Mouse (Mus musculus) intestine, embryonic 16.5 days (tissue): ENCODE results near the gene Prr36. TPM values are rescaled to one million over a fixed set of nuclear protein-coding genes. Genes with fewer than 3 reads are reported as not detected.

Source experiments
- ATAC-seq: fragments of 200-750 bp; cut with Nextera tagmentation; 2 replicates; pipeline ENCODE4 v1.8.0; 2017; ENCODE audit warnings: moderate TSS enrichment, moderate library complexity
- H3K27ac ChIP-seq: fragments of 300-500 bp; sonication (generic); 2 replicates; pipeline ENCODE4 v1.5.1; 2014; ENCODE audit warnings: mild to moderate bottlenecking, low read length
- H3K27me3 ChIP-seq: fragments of 300-500 bp; sonication (generic); replicated peaks from 2 replicates; pipeline ENCODE4 v1.6.1; 2014; ENCODE audit warnings: low read length, control low read depth, mixed read lengths; ENCODE audit not compliant: control insufficient read depth, insufficient read depth
- H3K36me3 ChIP-seq: fragments of 300-500 bp; sonication (generic); 2 replicates; pipeline ENCODE4 v1.6.1; 2014; ENCODE audit warnings: low read length, control low read depth; ENCODE audit not compliant: control insufficient read depth, insufficient read depth
- H3K4me1 ChIP-seq: fragments of 300-500 bp; sonication (generic); 2 replicates; pipeline ENCODE4 v1.6.1; 2014; ENCODE audit warnings: low read length, control low read depth, mixed read lengths; ENCODE audit not compliant: control insufficient read depth, insufficient read depth
- H3K4me2 ChIP-seq: fragments of 300-500 bp; sonication (generic); 2 replicates; pipeline ENCODE4 v1.6.1; 2014; ENCODE audit warnings: low read depth, low read length, control low read depth
- H3K4me3 ChIP-seq: fragments of 300-500 bp; sonication (generic); 2 replicates; pipeline ENCODE4 v1.5.1; 2014; ENCODE audit warnings: mild to moderate bottlenecking, low read length
- H3K9ac ChIP-seq: fragments of 300-500 bp; sonication (generic); 2 replicates; pipeline ENCODE4 v1.6.1; 2014; ENCODE audit warnings: low read depth, low read length
- H3K9me3 ChIP-seq: fragments of 300-500 bp; sonication (generic); 2 replicates; pipeline ENCODE4 v1.6.1; 2016; ENCODE audit warnings: low read length, control low read depth; ENCODE audit not compliant: control insufficient read depth
- WGBS: fragments of 180-500 bp; shearing (Covaris S2); extraction: QIAGEN DNeasy Blood & Tissue Kit; methylation state at CpG from one replicate; pipeline ENCODE4 v1.1.7; 2014; 5-methylcytosine and 5-hydroxymethylcytosine counted together
- polyA plus RNA-seq: library from polyadenylated mRNA; unstranded; fragments of >200 nt; fragmentation: Nextera tagmentation; extraction: Ambion mirVana; gene quantifications from 2 replicates; pipeline ENCODE4 v1.2.1, GENCODE M21; 2015

Gene Prr36
- polyA plus RNA-seq, 1 experiment from 2014 or later: 3.2 TPM

DNA sequence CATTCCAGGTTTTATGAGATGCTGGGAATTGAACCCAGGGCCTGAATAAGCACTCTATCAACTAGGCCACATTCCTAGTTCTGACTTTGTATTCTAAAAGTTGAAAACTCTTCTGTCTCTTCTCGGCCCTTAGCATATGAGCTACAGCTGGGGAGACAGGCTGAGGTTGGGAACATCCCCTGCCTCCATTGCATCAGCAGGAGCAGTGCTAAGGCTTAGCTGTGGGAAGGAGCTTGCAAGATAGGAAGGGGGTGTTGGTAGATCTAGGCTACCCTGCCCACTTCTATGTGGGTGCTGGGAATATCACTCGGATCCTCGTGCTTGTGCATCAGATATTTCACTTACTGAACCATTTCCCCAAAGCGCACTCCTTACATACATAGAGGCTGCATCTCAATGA is 10.7 kb upstream of the Prr36 start:
- Histone ChIP-seq H3K9me3 (no peaks in the 10 kb centered on the region), H3K4me1 (peaks cover 16% of the 10 kb centered on the region; the same call in 1 of the 2 replicates), H3K9ac (no peak overlapping the region), H3K4me2 (no peak overlapping the region), H3K27me3 (no peaks in the 10 kb centered on the region), H3K4me3 (no peak overlapping the region), H3K36me3 (no peaks in the 10 kb centered on the region), H3K27ac (no peak overlapping the region)
- no peak for ATAC-seq
- WGBS: 90% methylated on average over 4 of the region's 4 CpGs

DNA sequence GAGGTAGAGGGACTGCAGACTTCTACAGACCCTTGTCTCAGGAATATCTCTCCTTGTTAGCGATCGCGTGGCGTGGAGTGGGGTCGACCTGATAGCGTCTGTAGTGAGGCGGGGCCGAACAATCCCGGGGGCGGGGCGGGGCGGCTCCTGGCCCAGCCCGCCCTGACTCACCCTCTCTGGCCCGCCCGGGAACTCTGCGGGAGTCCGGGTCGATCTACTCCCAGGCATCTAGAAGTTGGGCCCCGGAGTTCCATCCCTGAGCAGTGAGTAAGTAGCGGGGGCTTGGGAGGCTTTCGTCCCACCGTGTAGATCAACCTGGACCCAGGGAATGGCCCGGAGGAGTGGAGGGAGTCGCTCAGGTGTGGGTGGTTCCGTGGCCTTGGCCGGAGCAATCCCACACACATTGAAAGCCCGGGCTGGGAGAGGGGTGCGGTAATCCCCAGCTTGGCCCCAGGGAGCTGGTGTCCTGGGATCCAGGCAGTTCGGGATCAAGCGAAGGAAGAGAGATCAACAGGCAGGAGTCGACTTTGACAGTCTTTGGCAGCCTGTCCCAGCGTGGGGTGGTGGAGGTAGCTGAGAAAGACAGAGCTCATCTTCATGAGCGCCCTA is 9.6 kb upstream of the Prr36 start, which contains the start of gene Lrrc8e:
Lrrc8e (plus strand) TSS at position 89 of the 609 bp plus-strand sequence.
- Histone ChIP-seq H3K36me3 (no peaks in the 10 kb centered on the region), H3K27me3 (no peaks in the 10 kb centered on the region), H3K9ac (peak within 1 kb of the TSS; percentile 59), H3K4me1 (peaks cover 16% of the 10 kb centered on the region; the same call in 1 of the 2 replicates), H3K27ac (no peak within 1 kb of the TSS), H3K4me3 (peak within 1 kb of the TSS; percentile 48), H3K9me3 (no peaks in the 10 kb centered on the region), H3K4me2 (peak within 1 kb of the TSS; percentile 63)
- 6% methylated on average over 33 of the region's 33 CpGs for WGBS
- peak; percentile 79 for ATAC-seq

DNA sequence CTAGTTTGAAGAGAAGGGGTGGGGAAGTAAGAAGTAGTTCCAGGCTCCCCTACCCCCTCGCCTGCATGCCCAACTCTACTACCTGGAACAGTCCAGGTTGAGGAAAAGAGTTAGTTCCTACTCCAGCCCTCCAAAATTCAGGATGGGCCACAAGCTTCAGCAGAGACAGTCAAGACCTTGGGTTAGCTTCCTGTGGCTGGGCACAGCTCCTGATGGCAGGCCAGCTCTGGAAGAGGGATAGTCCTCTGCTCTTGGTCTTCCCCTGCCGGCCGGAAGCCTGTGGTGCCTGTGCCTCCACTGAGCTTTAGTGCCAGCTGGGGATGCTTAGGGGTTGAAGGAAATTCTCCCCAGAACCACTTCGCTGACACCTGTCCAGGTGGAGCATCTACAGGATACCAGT is 9.1 kb upstream of the Prr36 start:
- WGBS: 30% methylated on average over 4 of the region's 4 CpGs
- Histone ChIP-seq H3K4me1 (peaks cover 16% of the 10 kb centered on the region; the same call in 1 of the 2 replicates), H3K36me3 (no peaks in the 10 kb centered on the region), H3K4me3 (peak overlapping the region; percentile 48), H3K9me3 (no peaks in the 10 kb centered on the region), H3K27me3 (no peaks in the 10 kb centered on the region), H3K4me2 (peak overlapping the region; percentile 63), H3K27ac (no peak overlapping the region), H3K9ac (peak overlapping the region; percentile 59; the same call in 1 of the 2 replicates)
- peak; percentile 29 for ATAC-seq

DNA sequence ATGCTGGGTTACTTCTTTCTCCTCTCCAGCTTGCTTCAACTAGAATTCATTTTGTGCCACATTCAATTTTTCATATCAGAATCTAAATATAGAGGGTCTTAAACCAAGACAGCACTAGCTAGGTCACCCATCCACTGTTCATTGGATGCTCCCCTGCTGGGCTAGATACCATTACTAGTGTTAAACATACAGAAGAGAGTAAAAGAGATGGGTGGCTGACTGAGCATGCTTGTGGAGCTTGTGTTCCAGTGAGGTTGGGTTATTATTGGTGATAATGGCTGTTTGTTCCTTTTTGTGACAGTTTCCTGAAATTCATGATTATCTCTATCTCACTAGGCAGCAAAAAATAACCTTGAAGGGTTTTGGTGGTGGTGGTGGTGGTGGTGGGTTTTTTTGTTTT is 4.8 kb upstream of the Prr36 start:
- no peak overlapping the region for H3K9ac ChIP-seq
- no peaks in the 10 kb centered on the region for H3K36me3 ChIP-seq
- H3K27ac ChIP-seq: no peak overlapping the region
- H3K4me2 ChIP-seq: no peak overlapping the region
- H3K4me3 ChIP-seq: no peak overlapping the region
- peaks cover 10% of the 10 kb centered on the region; the same call in 1 of the 2 replicates for H3K4me1 ChIP-seq
- ATAC-seq: no peak
- H3K9me3 ChIP-seq: no peaks in the 10 kb centered on the region; the same call in 1 of the 2 replicates
- H3K27me3 ChIP-seq: 0 out of 2 replicates have a peak, but pooled peaks cover 6% of the 10 kb centered on the region

DNA sequence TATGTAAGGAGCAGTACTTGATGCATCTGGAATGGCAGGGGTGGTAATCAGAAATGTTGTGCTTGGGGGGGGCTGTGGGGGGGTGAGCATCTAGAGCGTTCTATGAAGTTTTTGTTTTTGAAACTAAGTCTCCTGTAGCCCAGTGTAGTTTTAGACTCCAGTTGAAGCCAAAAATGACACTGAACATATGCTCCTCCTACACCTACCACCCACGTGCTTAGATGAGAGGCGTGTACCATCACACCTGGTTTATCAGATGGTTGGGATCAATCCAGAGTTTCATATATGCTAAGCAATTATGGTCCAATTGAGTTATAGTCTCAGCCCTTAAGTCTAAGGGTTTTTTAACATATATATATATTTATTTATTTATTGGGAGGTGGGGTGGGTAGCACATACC is 2.4 kb upstream of the Prr36 start:
- peaks cover 19% of the 10 kb centered on the region for H3K4me1 ChIP-seq
- no peaks in the 10 kb centered on the region for H3K36me3 ChIP-seq
- peaks cover 11% of the 10 kb centered on the region; the same call in 1 of the 2 replicates for H3K27me3 ChIP-seq
- H3K4me3 ChIP-seq: no peak overlapping the region
- no peak overlapping the region for H3K4me2 ChIP-seq
- H3K27ac ChIP-seq: no peak overlapping the region
- no peak overlapping the region for H3K9ac ChIP-seq
- ATAC-seq: no peak
- no peaks in the 10 kb centered on the region; the same call in 1 of the 2 replicates for H3K9me3 ChIP-seq
- 88% methylated on average over 3 of the region's 3 CpGs for WGBS

DNA sequence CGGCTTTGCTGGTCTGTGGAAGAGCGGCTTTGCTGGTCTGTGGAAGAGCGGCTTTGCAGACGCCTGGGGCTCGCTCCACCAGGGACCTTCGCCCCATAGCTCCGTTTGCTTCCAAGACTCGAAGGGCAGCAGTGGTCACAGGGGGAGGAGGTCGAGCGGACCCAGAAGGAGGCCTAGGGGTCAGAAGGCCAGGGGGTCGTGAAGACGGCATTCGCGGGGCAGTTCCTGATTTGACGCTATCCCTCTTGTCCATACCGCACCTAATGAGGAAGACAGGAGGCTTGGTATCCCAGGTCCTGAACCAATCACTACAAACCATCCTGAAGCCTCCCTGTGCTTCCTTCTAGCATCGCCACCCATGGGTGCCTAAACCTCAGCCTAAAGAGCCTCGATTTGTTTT is 963 bp downstream of the Prr36 start:
- peak overlapping the region; percentile 71 for H3K9ac ChIP-seq
- ATAC-seq: no peak
- WGBS: 9% methylated on average over 18 of the region's 18 CpGs

DNA sequence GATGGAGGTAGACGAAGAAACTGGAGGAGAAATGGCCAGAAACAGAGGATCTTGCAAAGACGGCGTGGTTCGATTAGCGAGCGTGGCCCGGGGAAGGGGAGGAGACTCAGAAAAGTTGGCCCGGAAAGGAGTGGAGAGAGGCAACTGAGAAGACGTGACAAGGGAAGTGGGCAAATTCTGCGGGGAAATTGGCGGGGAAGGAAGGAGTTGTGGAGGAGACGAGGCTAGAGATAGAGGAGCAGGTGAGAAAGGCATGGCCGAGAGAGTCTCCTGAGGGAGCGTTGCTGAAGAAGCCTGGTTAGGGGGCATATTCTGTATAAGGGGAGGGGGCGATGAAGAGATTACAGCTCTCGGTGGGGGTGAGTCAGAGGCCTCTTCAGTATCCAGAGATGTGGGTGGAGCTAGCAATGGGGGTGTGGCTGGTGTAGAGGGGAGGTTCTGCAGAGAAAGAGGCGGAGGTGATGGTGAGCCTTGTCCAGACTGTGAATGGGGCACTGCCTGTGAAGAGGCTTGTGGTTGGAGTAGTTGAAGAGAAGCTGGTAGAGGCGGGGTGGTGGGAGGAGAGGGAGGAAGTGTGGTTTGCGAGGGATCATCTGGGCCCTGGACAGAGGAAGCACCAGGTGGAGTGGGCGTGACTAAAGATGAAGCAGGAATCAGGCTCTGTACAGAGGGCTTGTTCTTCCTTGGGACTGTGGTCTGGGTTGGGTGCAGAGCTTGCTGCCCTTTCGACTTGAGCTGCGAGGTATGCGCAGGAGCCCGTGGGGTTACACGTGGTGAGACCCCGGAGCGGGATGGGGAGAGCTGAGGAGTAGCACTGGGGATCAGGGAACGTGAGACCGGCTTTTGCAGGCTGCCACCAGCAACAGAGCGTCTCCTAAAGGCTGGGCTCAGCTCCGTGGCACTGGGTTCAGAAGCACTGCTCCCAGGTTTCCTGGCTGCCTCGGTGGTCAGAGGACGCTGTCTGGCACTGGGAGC is 3.0 kb downstream of the Prr36 start:
- Histone ChIP-seq H3K4me1 (peaks cover 42% of the 10 kb centered on the region), H3K4me3 (peak overlapping the region; percentile 58), H3K9ac (peak overlapping the region; percentile 72), H3K36me3 (no peaks in the 10 kb centered on the region), H3K27ac (peak overlapping the region; percentile 83), H3K9me3 (peaks cover 2% of the 10 kb centered on the region; the same call in 1 of the 2 replicates), H3K27me3 (peaks cover 11% of the 10 kb centered on the region; the same call in 1 of the 2 replicates), H3K4me2 (peak overlapping the region; percentile 98)
- peak; percentile 81 for ATAC-seq
- 8% methylated on average over 33 of the region's 33 CpGs for WGBS

More for the DNA sequence above, 963 bp downstream of the Prr36 start:
- Histone ChIP-seq H3K4me3 (peak overlapping the region; percentile 57), H3K4me2 (peak overlapping the region; percentile 96), H3K27ac (no peak overlapping the region), H3K36me3 (no peaks in the 10 kb centered on the region), H3K27me3 (peaks cover 11% of the 10 kb centered on the region; the same call in 1 of the 2 replicates), H3K4me1 (peaks cover 36% of the 10 kb centered on the region), H3K9me3 (no peaks in the 10 kb centered on the region; the same call in 1 of the 2 replicates)

DNA sequence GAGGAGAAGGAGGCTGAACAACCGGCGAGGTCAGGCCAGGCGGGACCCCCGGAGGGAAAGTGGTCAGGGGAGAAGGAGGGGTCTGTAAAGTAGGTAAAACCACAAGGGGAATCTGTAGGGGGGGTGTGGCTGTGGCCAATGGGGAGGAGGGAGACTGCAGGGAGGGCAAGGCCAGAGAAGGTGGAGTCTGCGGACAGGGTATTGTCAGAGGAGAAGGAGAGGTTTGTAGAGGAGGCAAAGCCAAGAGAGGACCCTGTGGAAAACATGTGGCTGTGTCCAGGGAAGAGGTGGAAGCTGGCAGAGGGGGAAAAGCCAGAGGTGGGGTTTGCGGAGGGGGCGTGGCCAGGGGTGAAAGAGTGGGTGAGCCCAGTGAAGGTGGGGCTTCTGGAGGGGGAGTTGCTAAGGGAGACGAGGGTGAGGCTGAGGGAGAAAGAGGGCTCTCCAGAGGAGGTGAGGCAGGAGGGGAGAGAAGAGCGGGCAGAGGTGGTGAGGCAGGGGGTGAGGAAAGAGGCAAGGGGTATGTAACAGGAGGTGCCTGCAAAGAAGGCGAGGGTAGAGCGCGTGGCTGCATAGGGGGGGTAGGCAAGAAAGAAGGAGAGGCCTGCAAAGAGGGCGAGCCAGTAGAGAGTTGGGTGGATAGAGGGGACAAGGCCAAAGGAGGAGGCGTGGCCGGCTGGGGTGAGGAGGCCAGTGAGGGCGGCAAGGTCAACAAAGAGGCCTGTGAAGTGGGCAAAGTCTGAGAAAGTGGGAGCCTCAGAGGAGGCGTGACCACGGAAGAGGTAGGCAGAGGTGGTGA is 3.9 kb downstream of the Prr36 start:
- peak overlapping the region; percentile 58 for H3K4me3 ChIP-seq
- no peaks in the 10 kb centered on the region for H3K36me3 ChIP-seq
- 5% methylated on average over 18 of the region's 18 CpGs for WGBS
- peaks cover 11% of the 10 kb centered on the region; the same call in 1 of the 2 replicates for H3K27me3 ChIP-seq
- H3K4me2 ChIP-seq: peak overlapping the region; percentile 98
- H3K4me1 ChIP-seq: peaks cover 42% of the 10 kb centered on the region
- peak overlapping the region; percentile 83 for H3K27ac ChIP-seq
- H3K9ac ChIP-seq: peak overlapping the region; percentile 72
- peak; percentile 74 for ATAC-seq
- peaks cover 3% of the 10 kb centered on the region; the same call in 1 of the 2 replicates for H3K9me3 ChIP-seq
